Comparison of ENCODE assay signal across 26 mouse cellular contexts in genomic region chr9:117212023-117212422, GRCm38 (mm10).
DNase-seq lines count a peak whose midpoint lies in the region; ATAC-seq and TF ChIP-seq lines count a peak whose summit lies in the region.
"Had no signal": no experiment of that assay in that cellular context is flagged by ENCODE, and none has a peak within 500 bp of the region (broad histone marks: within the 10 kb centered on the region; RNA-seq: fewer than 3 reads in every experiment).

No protein-coding gene starts in this region.

- H3K27me3 ChIP-seq in kidney, embryonic 15.5 days = no peaks in the 10 kb centered on the region
- H3K27me3 ChIP-seq in midbrain, postnatal 0 days (ENCODE audit: insufficient read depth, low read length) = no peaks in the 10 kb centered on the region
- H3K27me3 ChIP-seq in midbrain, embryonic 13.5 days = no peaks in the 10 kb centered on the region
- H3K27me3 ChIP-seq: embryonic facial prominence, embryonic 15.5 days; forebrain, embryonic 12.5 days; forebrain, embryonic 15.5 days; heart, embryonic 13.5 days had no signal

- H3K4me2 ChIP-seq in kidney, embryonic 15.5 days = no peak overlapping the region
- no peak overlapping the region for H3K4me2 ChIP-seq in midbrain, postnatal 0 days (ENCODE audit: low read depth, low read length, poor library complexity, severe bottlenecking)
- no peak overlapping the region for H3K4me2 ChIP-seq in midbrain, embryonic 13.5 days (replicated peaks)
- H3K4me2 ChIP-seq: embryonic facial prominence, embryonic 15.5 days; forebrain, embryonic 12.5 days; forebrain, embryonic 15.5 days; heart, embryonic 13.5 days; hindbrain, embryonic 14.5 days had no signal

- no peak for DNase-seq in kidney, adult 8-10 months
- peak; percentile 5 for DNase-seq in midbrain, postnatal 0 days (ENCODE audit: low spot score)
- DNase-seq in gonadal fat pad, adult 2 months (ENCODE audit: low read depth) = peak; percentile 56
- DNase-seq in frontal cortex, postnatal 36 days (ENCODE audit: low spot score in 2 of 2) = no peak
- DNase-seq: adrenal gland, adult 2 months; adrenal gland, postnatal 14 days; cerebellum, adult 11 months; cerebellum, adult 2 months; cerebellum, adult 9-11 months; cerebellum, postnatal 25 days; gastrocnemius, postnatal 10 days; gastrocnemius, postnatal 36 days; heart, adult 18-20 months; heart, postnatal 14 days; heart, postnatal 4 days had no signal

- H3K9me3 ChIP-seq in kidney, embryonic 15.5 days (replicated peaks) = no peaks in the 10 kb centered on the region
- no peaks in the 10 kb centered on the region for H3K9me3 ChIP-seq in midbrain, postnatal 0 days (ENCODE audit: low read length)
- no peaks in the 10 kb centered on the region for H3K9me3 ChIP-seq in midbrain, embryonic 13.5 days
- H3K9me3 ChIP-seq: embryonic facial prominence, embryonic 15.5 days; forebrain, embryonic 12.5 days; forebrain, embryonic 15.5 days; heart, embryonic 10.5 days; heart, embryonic 13.5 days had no signal

- H3K27ac ChIP-seq in kidney, embryonic 15.5 days = no peak overlapping the region
- H3K27ac ChIP-seq in midbrain, postnatal 0 days (ENCODE audit: low read depth, low read length) = no peak overlapping the region
- no peak overlapping the region for H3K27ac ChIP-seq in midbrain, embryonic 13.5 days
- H3K27ac ChIP-seq: embryonic facial prominence, embryonic 15.5 days; forebrain, embryonic 12.5 days; forebrain, embryonic 15.5 days; heart, embryonic 10.5 days; heart, embryonic 13.5 days; hindbrain, embryonic 14.5 days; hindbrain, postnatal 0 days had no signal

- WGBS in kidney, embryonic 15.5 days = 45% methylated on average over 4 of the region's 4 CpGs
- WGBS in midbrain, postnatal 0 days = 78% methylated on average over 4 of the region's 4 CpGs
- 66% methylated on average over 4 of the region's 4 CpGs for WGBS in midbrain, embryonic 13.5 days

- peak; percentile 55 for ATAC-seq in kidney, embryonic 15.5 days (replicated peaks; ENCODE audit: low FRiP score)
- ATAC-seq in midbrain, postnatal 0 days (ENCODE audit: low FRiP score) = no peak
- no peak for ATAC-seq in midbrain, embryonic 13.5 days
- ATAC-seq: CD4-positive, CD25-positive, alpha-beta regulatory T cell, adult 4 months; forebrain, embryonic 15.5 days; hindbrain, postnatal 0 days; inflammation-experienced regulatory T-cells, adult 6 months had no signal

- H3K36me3 ChIP-seq in kidney, embryonic 15.5 days = peaks cover 9% of the 10 kb centered on the region; the same call in 1 of the 2 replicates
- no peaks in the 10 kb centered on the region for H3K36me3 ChIP-seq in midbrain, postnatal 0 days (ENCODE audit: insufficient read depth, low read length)
- H3K36me3 ChIP-seq in midbrain, embryonic 13.5 days = no peaks in the 10 kb centered on the region
- H3K36me3 ChIP-seq: embryonic facial prominence, embryonic 15.5 days; forebrain, embryonic 12.5 days; forebrain, embryonic 15.5 days had no signal

- no peak overlapping the region for H3K9ac ChIP-seq in kidney, embryonic 15.5 days
- no peak overlapping the region for H3K9ac ChIP-seq in midbrain, postnatal 0 days (replicated peaks; ENCODE audit: low read length, poor library complexity, severe bottlenecking)
- H3K9ac ChIP-seq in midbrain, embryonic 13.5 days (replicated peaks) = no peak overlapping the region
- H3K9ac ChIP-seq: embryonic facial prominence, embryonic 15.5 days; forebrain, embryonic 12.5 days; forebrain, embryonic 15.5 days; heart, embryonic 13.5 days; hindbrain, embryonic 14.5 days had no signal

- TF ChIP-seq CTCF in midbrain, postnatal 0 days (IDR thresholded peaks at IDR 0.05) = no peak

- H3K4me3 ChIP-seq in kidney, embryonic 15.5 days (replicated peaks) = no peak overlapping the region
- no peak overlapping the region for H3K4me3 ChIP-seq in midbrain, postnatal 0 days (ENCODE audit: low read depth, low read length)
- H3K4me3 ChIP-seq in midbrain, embryonic 13.5 days (replicated peaks) = no peak overlapping the region
- H3K4me3 ChIP-seq: embryonic facial prominence, embryonic 15.5 days; forebrain, embryonic 12.5 days; forebrain, embryonic 15.5 days; heart, embryonic 10.5 days; heart, embryonic 13.5 days had no signal

- peaks cover 41% of the 10 kb centered on the region for H3K4me1 ChIP-seq in kidney, embryonic 15.5 days
- H3K4me1 ChIP-seq in midbrain, postnatal 0 days (ENCODE audit: insufficient read depth, low read length) = no peaks in the 10 kb centered on the region
- no peaks in the 10 kb centered on the region for H3K4me1 ChIP-seq in midbrain, embryonic 13.5 days (replicated peaks)
- H3K4me1 ChIP-seq: forebrain, embryonic 12.5 days; forebrain, embryonic 15.5 days had no signal

Comparison
In these comparisons a context has a peak if more than half of its experiments do, and no peak if none do; other contexts are left out.
1. DNase-seq: peak in midbrain, postnatal 0 days (single experiment) and gonadal fat pad, adult 2 months (single experiment); none in kidney, adult 8-10 months (0 of 2) and frontal cortex, postnatal 36 days (0 of 2).